Mouse (Mus musculus): ENCODE measurements at regions not wholly inside any gene's neighbourhood (a gene's known extent, or its start where the extent isn't known, plus 50 kb on each side); places are given as distances from the start of the nearest gene placed in this dataset.

DNA sequence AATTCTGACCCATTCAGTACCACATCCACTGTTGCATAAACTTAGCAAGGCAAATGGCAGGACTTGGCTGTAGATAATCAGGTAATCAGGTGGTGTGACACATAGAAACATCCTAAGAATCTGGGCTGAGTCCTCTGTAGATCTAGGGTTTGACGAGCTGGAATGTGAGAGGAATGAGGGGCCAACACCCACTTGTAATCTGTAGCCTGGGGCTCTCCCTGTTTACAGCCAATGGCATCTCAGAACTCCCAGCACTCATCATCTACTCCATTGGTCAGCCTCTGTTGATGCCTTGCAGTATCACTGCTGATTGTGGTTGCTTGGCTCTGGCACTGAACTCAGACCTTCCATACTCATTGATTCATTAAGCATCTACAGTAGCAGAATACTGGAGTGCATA, 460.7 kb downstream of the Tns1 start:
- TF ChIP-seq CTCF (IDR thresholded peaks at IDR 0.05) (no peak), EP300 (IDR thresholded peaks at IDR 0.05) (no peak)
